Mouse (Mus musculus): ENCODE measurements at regions not wholly inside any gene's neighbourhood (a gene's known extent, or its start where the extent isn't known, plus 50 kb on each side); places are given as distances from the start of the nearest gene placed in this dataset.

DNA sequence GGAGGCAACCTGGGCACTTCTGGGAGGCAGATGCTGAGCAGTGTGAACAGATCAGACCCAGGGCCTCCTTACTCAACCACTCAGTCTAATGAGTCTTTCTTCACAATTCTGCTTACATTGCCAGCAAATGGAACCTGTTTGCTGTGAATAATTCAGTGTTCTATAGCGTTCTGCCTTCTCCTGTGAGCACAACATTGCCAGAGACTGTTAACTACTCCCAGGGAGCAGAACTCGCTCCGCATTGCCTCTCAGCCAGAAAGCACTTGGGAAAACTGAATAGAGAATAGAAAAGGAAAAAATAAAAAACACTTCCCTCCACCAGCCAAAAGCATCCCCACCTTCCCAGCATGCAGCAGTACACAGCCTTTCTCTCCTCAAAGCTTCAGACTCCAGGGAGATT lies 51.5 kb downstream of the Aym1 start:
- DNase-seq = no peak

DNA sequence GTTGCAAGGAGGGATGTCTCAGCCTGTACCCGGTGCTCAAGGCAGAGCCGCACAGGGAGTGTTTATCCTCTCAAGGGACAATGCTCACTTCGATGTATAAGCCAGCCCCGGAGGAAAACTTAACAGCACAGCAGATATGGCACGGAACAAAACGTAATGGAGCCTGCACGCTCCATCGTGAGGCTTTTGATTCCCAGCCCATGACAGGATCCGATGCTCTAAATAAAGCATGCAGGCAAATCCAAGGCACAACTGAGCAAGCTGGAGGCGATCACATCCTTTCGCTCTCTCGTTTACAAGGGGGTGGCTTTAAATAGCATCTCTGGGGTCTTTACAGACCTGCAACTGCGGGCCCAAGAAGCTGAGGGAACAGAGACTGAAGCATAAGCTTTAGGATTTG lies 53.9 kb downstream of the Aym1 start:
- no peak for DNase-seq

DNA sequence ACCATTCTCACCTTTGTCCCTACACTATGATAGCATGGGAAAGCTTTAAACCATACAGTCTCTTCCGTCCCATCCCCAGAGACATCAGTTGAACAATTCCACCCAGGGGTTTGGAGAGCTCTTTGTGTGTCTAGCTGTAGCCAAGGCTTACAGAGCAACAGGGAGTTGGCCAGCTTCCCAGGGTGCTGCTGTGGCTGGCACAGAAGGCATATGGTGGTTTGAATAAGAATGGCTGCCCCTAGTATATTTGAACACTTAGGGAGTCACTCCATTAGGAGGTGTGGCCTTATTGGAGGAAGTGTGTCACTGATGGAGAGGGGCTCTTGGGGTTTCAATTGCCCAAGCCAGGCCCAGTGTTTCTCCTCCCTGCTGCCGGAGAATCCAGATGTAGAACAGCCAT lies 57.5 kb downstream of the Aym1 start:
- DNase-seq = no peak

DNA sequence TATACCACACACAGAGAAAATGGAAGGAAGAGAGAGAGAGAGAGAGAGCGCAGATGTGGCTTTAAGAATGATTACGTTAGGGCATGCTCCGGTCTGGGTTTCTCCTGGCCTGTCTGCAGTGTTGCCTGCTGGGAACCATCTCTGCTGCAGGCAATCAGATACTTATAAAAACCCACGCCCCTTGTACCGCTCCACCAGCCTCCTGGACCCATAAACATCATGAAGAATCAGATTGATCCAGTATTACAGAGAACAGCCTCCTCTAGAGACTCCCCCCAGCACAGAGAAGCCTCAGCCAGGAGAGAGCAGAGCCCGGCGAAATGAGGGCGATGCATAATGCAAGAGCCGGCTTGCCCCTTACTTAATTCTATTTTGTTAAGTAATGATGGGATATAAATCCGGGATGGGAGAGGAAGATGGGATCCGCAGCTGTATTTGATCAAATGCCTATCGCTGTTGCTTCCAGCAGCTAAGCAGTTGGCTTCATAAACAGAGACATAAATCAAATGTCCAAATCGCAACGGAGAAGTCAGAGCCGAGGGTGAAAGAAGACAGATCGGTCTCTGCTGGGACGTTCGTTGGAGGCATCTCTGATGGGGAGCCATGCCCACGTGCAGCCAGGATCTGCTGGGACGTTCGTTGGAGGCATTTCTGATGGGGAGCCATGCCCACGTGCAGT lies 61.4 kb downstream of the Aym1 start:
- no peak for DNase-seq

DNA sequence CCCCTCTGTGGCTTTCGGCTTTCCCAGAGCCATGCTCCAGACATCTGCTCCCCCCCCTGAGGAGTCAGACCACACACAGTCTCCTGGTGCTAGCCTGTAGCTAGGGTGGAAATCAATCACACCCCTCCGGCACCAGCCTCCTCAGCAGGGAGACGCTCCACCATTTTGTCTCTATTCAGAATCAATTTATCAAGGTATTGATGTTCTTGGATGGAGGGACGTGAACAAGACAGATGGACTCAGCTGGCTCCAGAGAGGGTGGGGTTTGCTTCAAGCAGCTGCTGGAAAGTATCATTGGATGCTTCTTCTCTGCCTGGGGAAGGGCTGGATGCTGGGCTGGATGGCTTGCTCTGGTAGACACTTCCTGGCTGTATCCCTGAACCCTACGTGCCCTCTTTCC lies 63.5 kb downstream of the Aym1 start:
- peak; percentile 21 for DNase-seq

DNA sequence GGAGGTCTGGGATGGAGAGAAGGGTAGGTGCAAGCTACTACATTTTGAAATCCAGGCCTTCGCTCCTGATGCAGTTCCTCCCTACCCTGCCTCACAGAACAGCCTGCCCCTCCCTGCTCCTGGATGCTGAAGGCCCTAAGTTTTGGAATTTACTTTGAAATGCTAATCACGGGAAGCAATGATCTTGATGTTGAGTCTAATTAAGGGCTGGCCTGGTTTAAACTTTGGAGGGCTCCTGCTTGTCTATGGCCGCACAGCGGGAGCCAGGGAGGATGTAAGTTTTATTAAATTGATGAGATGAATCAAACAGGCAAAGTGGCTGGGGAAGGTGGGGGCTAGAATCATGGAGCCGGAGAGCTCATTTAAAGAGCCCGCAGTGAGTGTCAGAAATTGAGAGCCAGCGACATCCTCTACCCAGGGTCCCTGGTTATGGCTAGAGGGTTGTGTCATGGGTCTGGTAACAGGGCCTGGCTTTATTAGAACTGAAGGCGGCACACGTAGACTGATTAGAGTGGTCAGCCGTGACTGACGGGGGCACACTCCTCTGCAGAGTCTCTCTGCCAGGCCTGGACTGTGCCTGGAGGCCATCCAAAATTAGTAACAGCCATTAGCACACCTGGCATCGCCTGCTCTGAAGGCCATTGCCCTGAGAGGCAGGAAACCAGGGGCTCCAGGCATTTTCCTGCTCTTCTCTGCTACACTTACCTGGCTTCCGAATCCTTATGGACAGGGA lies 65.1 kb downstream of the Aym1 start:
- no peak for DNase-seq

DNA sequence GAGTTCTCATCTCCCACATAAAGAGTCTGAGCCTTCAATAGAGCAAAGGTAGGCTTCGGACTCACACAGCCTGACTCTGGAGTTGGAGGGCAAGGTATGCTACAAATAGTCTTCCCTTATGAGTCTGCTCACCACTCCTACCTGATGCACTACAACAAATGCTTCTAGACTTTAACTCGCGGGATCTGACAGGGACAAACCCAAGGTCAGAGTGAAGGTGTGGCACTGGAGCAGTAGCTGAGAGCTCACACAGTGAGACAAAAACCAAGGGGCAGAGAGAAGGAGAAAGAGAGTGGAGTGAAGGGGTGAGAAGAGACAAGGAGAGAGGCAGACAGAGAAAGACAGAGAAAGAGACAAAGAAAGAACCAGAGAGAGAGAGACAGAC lies 65.6 kb downstream of the Aym1 start:
- DNase-seq = no peak

DNA sequence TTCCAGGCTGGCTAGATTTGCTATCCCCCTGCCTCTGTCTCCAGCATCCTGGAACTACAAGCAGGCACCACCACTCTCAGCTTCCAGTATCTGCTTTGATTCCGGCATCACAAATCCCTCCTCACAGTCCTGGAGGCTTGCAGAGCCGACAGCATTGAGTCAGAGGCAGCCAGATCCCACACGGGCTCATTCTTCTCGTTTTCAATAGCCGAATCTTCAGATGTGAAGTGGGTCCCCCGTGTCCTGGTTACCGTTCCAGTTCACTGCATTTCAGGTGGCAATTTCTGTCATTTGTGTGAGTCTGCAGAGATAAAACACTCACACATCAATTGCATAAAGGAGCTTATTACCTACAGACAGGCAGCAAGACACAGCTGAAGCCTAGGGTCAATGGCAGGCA lies 62.4 kb upstream of the Wscd2 start:
- DNase-seq = no peak

DNA sequence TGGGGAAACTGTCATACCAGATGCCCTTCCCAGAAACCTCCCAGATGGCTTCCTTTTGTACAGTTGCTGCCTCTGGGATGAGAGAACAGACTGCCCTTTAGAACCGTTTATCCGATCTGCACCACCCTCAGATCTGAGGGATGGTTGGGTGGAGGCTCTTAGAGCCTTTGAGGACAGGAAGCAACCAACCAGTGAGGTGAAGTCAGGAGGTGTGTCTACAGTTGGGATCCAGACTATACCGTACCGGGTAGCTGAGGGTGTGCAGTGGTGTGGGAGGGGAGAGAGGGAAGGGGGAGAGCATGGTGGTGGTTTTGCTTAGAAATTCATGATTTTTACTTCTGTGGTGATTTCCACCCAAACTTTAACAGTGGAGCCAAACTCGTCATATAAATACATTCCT lies 58.8 kb upstream of the Wscd2 start:
- no peak for DNase-seq

DNA sequence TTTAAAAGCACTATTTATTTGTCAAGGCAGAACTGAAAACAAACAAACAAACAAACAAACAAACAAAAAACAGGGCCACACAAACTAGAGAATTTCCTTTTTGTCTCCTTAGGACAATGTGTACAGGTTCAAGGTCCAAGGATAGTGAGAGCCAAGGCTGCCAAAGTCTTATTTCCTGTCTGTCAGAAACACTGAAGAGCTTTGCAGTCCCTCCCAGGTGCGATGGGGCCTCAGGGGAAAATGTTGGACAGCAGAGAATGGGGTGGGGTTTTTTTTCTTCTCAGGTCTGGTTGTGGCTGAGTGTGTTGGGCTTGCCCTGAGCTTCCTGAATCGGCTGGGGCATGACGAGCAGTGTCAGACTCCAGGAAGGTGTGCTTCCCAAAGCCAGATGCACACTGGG lies 53.1 kb upstream of the Wscd2 start:
- no peak for DNase-seq
